Comparison of ENCODE assay signal across 25 mouse cellular contexts in genomic region chr9:103622988-103623387, GRCm38 (mm10).
DNase-seq lines count a peak whose midpoint lies in the region; ATAC-seq lines count a peak whose summit lies in the region.
"Had no signal": no experiment of that assay in that cellular context is flagged by ENCODE, and none has a peak within 500 bp of the region (broad histone marks: within the 10 kb centered on the region; RNA-seq: fewer than 3 reads in every experiment).

No protein-coding gene starts in this region.

- DNase-seq in heart, embryonic 10.5 days (ENCODE audit: low spot score) = no peak
- no peak for DNase-seq in heart, postnatal 4 days
- DNase-seq in heart, adult 8-10 months (ENCODE audit: low spot score) = no peak
- DNase-seq in kidney, postnatal 36 days = no peak
- DNase-seq: adrenal gland, postnatal 36 days; B cell, adult 2 months; cerebellum, adult 9-10 months; gastrocnemius, postnatal 25 days; liver, postnatal 0 days; lung, postnatal 36 days; right cerebral cortex, postnatal 4 days; thymus, adult 18-20 months; thymus, postnatal 25 days had no signal

- WGBS in heart, embryonic 10.5 days = 63% methylated on average over 5 of the region's 5 CpGs
- 62% methylated on average over 5 of the region's 5 CpGs for WGBS in heart, embryonic 15.5 days
- WGBS in kidney, embryonic 16.5 days = 80% methylated on average over 5 of the region's 5 CpGs

- H3K4me1 ChIP-seq in heart, embryonic 10.5 days = peaks cover 43% of the 10 kb centered on the region
- H3K4me1 ChIP-seq in heart, embryonic 15.5 days (replicated peaks) = peaks cover 17% of the 10 kb centered on the region
- H3K4me1 ChIP-seq in kidney, embryonic 16.5 days (ENCODE audit: insufficient read depth, low read length) = peaks cover 4% of the 10 kb centered on the region; the same call in 1 of the 2 replicates
- H3K4me1 ChIP-seq: embryonic facial prominence, embryonic 13.5 days; liver, embryonic 12.5 days; midbrain, embryonic 12.5 days; neural tube, embryonic 13.5 days had no signal

- peak overlapping the region; percentile 74; the same call in 1 of the 2 replicates for H3K27ac ChIP-seq in heart, embryonic 10.5 days
- H3K27ac ChIP-seq in heart, embryonic 15.5 days = peak overlapping the region; percentile 78
- H3K27ac ChIP-seq in kidney, embryonic 16.5 days (ENCODE audit: low read length) = peak overlapping the region; percentile 37
- H3K27ac ChIP-seq: embryonic facial prominence, embryonic 13.5 days; forebrain, embryonic 10.5 days; hindbrain, embryonic 14.5 days; kidney, postnatal 0 days; left cerebral cortex, adult 2 months; liver, embryonic 12.5 days; midbrain, embryonic 12.5 days; neural tube, embryonic 13.5 days; stomach, postnatal 0 days had no signal

- H3K9me3 ChIP-seq in heart, embryonic 10.5 days = no peaks in the 10 kb centered on the region
- H3K9me3 ChIP-seq in heart, embryonic 15.5 days (replicated peaks) = no peaks in the 10 kb centered on the region
- no peaks in the 10 kb centered on the region for H3K9me3 ChIP-seq in kidney, embryonic 16.5 days (ENCODE audit: low read length)
- H3K9me3 ChIP-seq: embryonic facial prominence, embryonic 13.5 days; forebrain, embryonic 10.5 days; forebrain, embryonic 15.5 days; liver, embryonic 12.5 days; midbrain, embryonic 12.5 days; neural tube, embryonic 13.5 days had no signal

- peak overlapping the region; percentile 6; the same call in 1 of the 2 replicates for H3K4me2 ChIP-seq in heart, embryonic 15.5 days
- 0 out of 2 replicates have a peak overlapping the region, but pooled peaks have one; percentile 21 for H3K4me2 ChIP-seq in kidney, embryonic 16.5 days (replicated peaks; ENCODE audit: low read depth, low read length)
- H3K4me2 ChIP-seq: embryonic facial prominence, embryonic 13.5 days; forebrain, embryonic 15.5 days; hindbrain, embryonic 14.5 days; liver, embryonic 12.5 days; midbrain, embryonic 12.5 days; neural tube, embryonic 13.5 days had no signal

- no peak overlapping the region for H3K4me3 ChIP-seq in heart, embryonic 10.5 days
- no peak overlapping the region for H3K4me3 ChIP-seq in heart, embryonic 15.5 days
- no peak overlapping the region for H3K4me3 ChIP-seq in kidney, embryonic 16.5 days (ENCODE audit: low read length)
- H3K4me3 ChIP-seq: embryonic facial prominence, embryonic 13.5 days; forebrain, embryonic 10.5 days; forebrain, embryonic 15.5 days; left cerebral cortex, adult 2 months; liver, embryonic 12.5 days; midbrain, embryonic 12.5 days; neural tube, embryonic 13.5 days had no signal

- H3K27me3 ChIP-seq in heart, embryonic 10.5 days (ENCODE audit: insufficient read depth, poor library complexity, severe bottlenecking) = no peaks in the 10 kb centered on the region
- no peaks in the 10 kb centered on the region for H3K27me3 ChIP-seq in heart, embryonic 15.5 days
- no peaks in the 10 kb centered on the region for H3K27me3 ChIP-seq in kidney, embryonic 16.5 days (ENCODE audit: insufficient read depth, low read length)
- H3K27me3 ChIP-seq: embryonic facial prominence, embryonic 13.5 days; forebrain, embryonic 15.5 days; liver, embryonic 12.5 days; neural tube, embryonic 13.5 days had no signal

- no peak overlapping the region for H3K9ac ChIP-seq in heart, embryonic 15.5 days
- 0 out of 2 replicates have a peak overlapping the region, but pooled peaks have one; percentile 22 for H3K9ac ChIP-seq in kidney, embryonic 16.5 days (replicated peaks; ENCODE audit: low read length)
- H3K9ac ChIP-seq: embryonic facial prominence, embryonic 13.5 days; forebrain, embryonic 15.5 days; hindbrain, embryonic 14.5 days; liver, embryonic 12.5 days; liver, postnatal 0 days; midbrain, embryonic 12.5 days; neural tube, embryonic 13.5 days had no signal

- ATAC-seq in heart, embryonic 15.5 days (replicated peaks; ENCODE audit: insufficient number of reproducible peaks, insufficient read depth, low FRiP score, low read depth) = peak; percentile 48; the same call in 1 of the 2 replicates
- ATAC-seq in kidney, embryonic 16.5 days (ENCODE audit: low FRiP score, low TSS enrichment) = no peak
- ATAC-seq: liver, embryonic 12.5 days; liver, postnatal 0 days had no signal

- peaks cover 10% of the 10 kb centered on the region; the same call in 1 of the 2 replicates for H3K36me3 ChIP-seq in heart, embryonic 10.5 days
- no peaks in the 10 kb centered on the region for H3K36me3 ChIP-seq in heart, embryonic 15.5 days
- H3K36me3 ChIP-seq in kidney, embryonic 16.5 days (ENCODE audit: insufficient read depth, low read length) = no peaks in the 10 kb centered on the region
- H3K36me3 ChIP-seq: embryonic facial prominence, embryonic 13.5 days; forebrain, embryonic 10.5 days; forebrain, embryonic 15.5 days; liver, embryonic 12.5 days; midbrain, embryonic 12.5 days; neural tube, embryonic 13.5 days had no signal
